Mouse (Mus musculus) heart, embryonic 14.5 days (tissue): Measurements from ENCODE around the gene Hipk3. TPM values are rescaled to one million over a fixed set of nuclear protein-coding genes. Genes with fewer than 3 reads are reported as not detected.

Experiments used
- ATAC-seq: fragments of 200-750 bp; cut with Nextera tagmentation; 2 replicates; pipeline ENCODE4 v1.8.0; 2017; ENCODE audit warnings: low read depth, moderate TSS enrichment; ENCODE audit not compliant: insufficient number of reproducible peaks, insufficient read depth, low FRiP score
- H3K27ac ChIP-seq, 2 experiments: fragments of 200-500 bp in 1 of 2; fragments of 300-500 bp in 1 of 2; sonication (generic) in 1 of 2; replicated peaks in 1 of 2; 2 replicates each; pipeline ENCODE4 v1.5.1; 2012 to 2014; ENCODE audit warnings: low read depth in 2 of 2, low read length in 2 of 2, control low read depth in 1 of 2, mild to moderate bottlenecking in 1 of 2, mixed read lengths in 1 of 2; ENCODE audit not compliant: control insufficient read depth in 1 of 2, insufficient read depth in 1 of 2
- H3K27me3 ChIP-seq: fragments of 300-500 bp; sonication (generic); 2 replicates; pipeline ENCODE4 v1.6.1; 2014; ENCODE audit warnings: mild to moderate bottlenecking, low read length, control low read depth; ENCODE audit not compliant: control insufficient read depth, insufficient read depth
- H3K36me3 ChIP-seq: fragments of 300-500 bp; sonication (generic); 2 replicates; pipeline ENCODE4 v1.6.1; 2014; ENCODE audit warnings: mild to moderate bottlenecking, control low read depth, low read length, mixed read lengths; ENCODE audit not compliant: control insufficient read depth, insufficient read depth
- H3K4me1 ChIP-seq, 2 experiments: fragments of 200-500 bp in 1 of 2; fragments of 300-500 bp in 1 of 2; sonication (generic) in 1 of 2; 2 replicates each; pipeline ENCODE4 v1.6.1; 2012 to 2014; ENCODE audit warnings: low read length in 2 of 2, control low read depth in 1 of 2, mixed read lengths in 1 of 2; ENCODE audit not compliant: control insufficient read depth in 2 of 2, insufficient read depth in 2 of 2
- H3K4me2 ChIP-seq: fragments of 300-500 bp; sonication (generic); 2 replicates; pipeline ENCODE4 v1.6.1; 2014; ENCODE audit warnings: mild to moderate bottlenecking, low read length
- H3K4me3 ChIP-seq, 2 experiments: fragments of 200-500 bp in 1 of 2; fragments of 300-500 bp in 1 of 2; sonication (generic) in 1 of 2; 2 replicates each; pipeline ENCODE4 v1.5.1; 2012 to 2014; ENCODE audit warnings: low read length in 2 of 2, mild to moderate bottlenecking in 2 of 2, control low read depth in 1 of 2, low read depth in 1 of 2, moderate library complexity in 1 of 2; ENCODE audit not compliant: control insufficient read depth in 1 of 2, insufficient read depth in 1 of 2
- H3K9ac ChIP-seq: fragments of 300-500 bp; sonication (generic); 2 replicates; pipeline ENCODE4 v1.6.1; 2014; ENCODE audit warnings: mild to moderate bottlenecking, low read length
- H3K9me3 ChIP-seq: fragments of 300-500 bp; sonication (generic); 2 replicates; pipeline ENCODE4 v1.6.1; 2016; ENCODE audit warnings: low read length, control low read depth; ENCODE audit not compliant: control insufficient read depth
- WGBS: fragments of 180-500 bp; shearing (Covaris S2); extraction: QIAGEN DNeasy Blood & Tissue Kit; methylation state at CpG from one replicate; pipeline ENCODE4 v1.1.7; 2014; 5-methylcytosine and 5-hydroxymethylcytosine counted together
- polyA plus RNA-seq: library from polyadenylated mRNA; unstranded; fragments of >200 nt; fragmentation: Nextera tagmentation; extraction: Ambion mirVana; gene quantifications from 2 replicates; pipeline ENCODE4 v1.2.1, GENCODE M21; 2014

Gene Hipk3
- polyA plus RNA-seq, 1 experiment from 2014 or later, result 72.7 TPM

GRCm38 (mm10) chr2:104419411-104419810, 74.8 kb downstream of the Hipk3 start:
- WGBS, result 98% methylated on average over 2 of the region's 2 CpGs
- ATAC-seq, result no peak

GRCm38 (mm10) chr2:104413011-104413410, 81.2 kb downstream of the Hipk3 start:
- WGBS, result 83% methylated on average over 3 of the region's 3 CpGs
- Histone ChIP-seq H3K4me2 (no peak overlapping the region), H3K27ac (no peak overlapping the region), H3K9me3 (no peaks in the 10 kb centered on the region), H3K27me3 (peaks cover 48% of the 10 kb centered on the region), H3K4me3 (no peak overlapping the region), H3K9ac (no peak overlapping the region), H3K4me1 (peaks cover 4% of the 10 kb centered on the region in 2 experiments; a peak in 1 of 4 replicates), H3K36me3 (no peaks in the 10 kb centered on the region)
- no peak for ATAC-seq

More at GRCm38 (mm10) chr2:104419411-104419810, 74.8 kb downstream of the Hipk3 start:
- Histone ChIP-seq H3K4me2 (no peak overlapping the region), H3K4me1 (no peaks in the 10 kb centered on the region), H3K9me3 (no peaks in the 10 kb centered on the region), H3K27ac (no peak overlapping the region), H3K9ac (no peak overlapping the region), H3K27me3 (no peaks in the 10 kb centered on the region), H3K4me3 (no peak overlapping the region), H3K36me3 (peaks cover 9% of the 10 kb centered on the region)

- H3K27ac ChIP-seq, result no peak overlapping the region
- H3K27me3 ChIP-seq, result peaks cover 50% of the 10 kb centered on the region
- no peak overlapping the region for H3K4me3 ChIP-seq
- no peaks in the 10 kb centered on the region for H3K36me3 ChIP-seq
- H3K9me3 ChIP-seq, result no peaks in the 10 kb centered on the region
- H3K4me2 ChIP-seq, result no peak overlapping the region
- no peak for ATAC-seq
- WGBS, result 21% methylated on average over 4 of the region's 4 CpGs
- H3K9ac ChIP-seq, result no peak overlapping the region
- H3K4me1 ChIP-seq, result peaks cover 4% of the 10 kb centered on the region in 2 experiments; a peak in 1 of 4 replicates
Observed at GRCm38 (mm10) chr2:104412496-104412895, 81.8 kb downstream of the Hipk3 start.

GRCm38 (mm10) chr2:104411806-104412205, 82.4 kb downstream of the Hipk3 start:
- H3K27me3 ChIP-seq, result peaks cover 50% of the 10 kb centered on the region
- WGBS, result 91% methylated on average over 7 of the region's 7 CpGs
- ATAC-seq, result no peak

GRCm38 (mm10) chr2:104410963-104411545, 83.2 kb downstream of the Hipk3 start, which contains the start of gene D430041D05Rik:
TSS of gene D430041D05Rik (minus strand) at chr2:104411013.
- peaks cover 50% of the 10 kb centered on the region for H3K27me3 ChIP-seq
- peak within 1 kb of the TSS; percentile 53 to 68 for H3K4me3 ChIP-seq
- H3K4me1 ChIP-seq, result peaks cover 4% of the 10 kb centered on the region in 2 experiments; a peak in 1 of 4 replicates
- no peaks in the 10 kb centered on the region for H3K9me3 ChIP-seq
- H3K4me2 ChIP-seq, result peak within 1 kb of the TSS; percentile 99
- H3K27ac ChIP-seq, result no peak within 1 kb of the TSS
- 58% methylated on average over 4 of the region's 4 CpGs for WGBS
- no peak for ATAC-seq
- peak within 1 kb of the TSS; percentile 65 for H3K9ac ChIP-seq
- no peaks in the 10 kb centered on the region for H3K36me3 ChIP-seq

More at GRCm38 (mm10) chr2:104411806-104412205, 82.4 kb downstream of the Hipk3 start:
- H3K27ac ChIP-seq, result no peak overlapping the region
- H3K4me1 ChIP-seq, result peaks cover 4% of the 10 kb centered on the region in 2 experiments; a peak in 1 of 4 replicates
- H3K4me3 ChIP-seq, result no peak overlapping the region
- no peak overlapping the region for H3K4me2 ChIP-seq
- no peaks in the 10 kb centered on the region for H3K9me3 ChIP-seq
- H3K36me3 ChIP-seq, result no peaks in the 10 kb centered on the region
- no peak overlapping the region for H3K9ac ChIP-seq

GRCm38 (mm10) chr2:104409851-104410821, 84.1 kb downstream of the Hipk3 start:
- H3K4me2 ChIP-seq, result peak overlapping the region; percentile 99
- H3K27me3 ChIP-seq, result peaks cover 50% of the 10 kb centered on the region
- WGBS, result under 1% methylated on average over 108 of the region's 111 CpGs
- H3K9ac ChIP-seq, result peak overlapping the region; percentile 65
- no peak overlapping the region for H3K27ac ChIP-seq
- H3K36me3 ChIP-seq, result no peaks in the 10 kb centered on the region
- no peaks in the 10 kb centered on the region for H3K9me3 ChIP-seq
- peak; percentile 36; the same call in 1 of the 2 replicates for ATAC-seq
- H3K4me1 ChIP-seq, result peaks cover 4% of the 10 kb centered on the region in 2 experiments; a peak in 1 of 4 replicates
- peak overlapping the region; percentile 53 to 68 for H3K4me3 ChIP-seq

- WGBS, result 80% methylated on average over 7 of the region's 7 CpGs
- peaks cover 49% of the 10 kb centered on the region for H3K27me3 ChIP-seq
Observed at GRCm38 (mm10) chr2:104408351-104408750, 85.9 kb downstream of the Hipk3 start.

More at GRCm38 (mm10) chr2:104408351-104408750, 85.9 kb downstream of the Hipk3 start:
- H3K4me2 ChIP-seq, result no peak overlapping the region
- no peak overlapping the region for H3K9ac ChIP-seq
- ATAC-seq, result no peak
- H3K36me3 ChIP-seq, result no peaks in the 10 kb centered on the region
- peaks cover 4% of the 10 kb centered on the region in 2 experiments; a peak in 1 of 4 replicates for H3K4me1 ChIP-seq
- no peak overlapping the region for H3K4me3 ChIP-seq
- no peaks in the 10 kb centered on the region for H3K9me3 ChIP-seq
- H3K27ac ChIP-seq, result no peak overlapping the region
